In genomic region chr14:73142896-73143709, GRCm38 (mm10) we compare ENCODE assay signal across 8 mouse cellular contexts. TPM values are rescaled to one million over a fixed set of nuclear protein-coding genes. Genes with fewer than 3 reads are reported as not detected.
DNase-seq lines count a peak whose midpoint lies in the region; ATAC-seq and TF ChIP-seq lines count a peak whose summit lies in the region.

No protein-coding gene starts in this region.

- peak overlapping the region; percentile 98 for H3K9ac ChIP-seq in ES-Bruce4 (ENCODE audit: low read depth, poor library complexity, severe bottlenecking)
- peak overlapping the region; percentile 93 for H3K9ac ChIP-seq in forebrain, embryonic 15.5 days (replicated peaks)
- H3K9ac ChIP-seq in lung, embryonic 14.5 days: peak overlapping the region; percentile 97

- WGBS in forebrain, embryonic 15.5 days: under 1% methylated on average over 81 of the region's 88 CpGs
- under 1% methylated on average over 87 of the region's 88 CpGs for WGBS in lung, embryonic 14.5 days

- H3K4me1 ChIP-seq in ES-Bruce4 (ENCODE audit: control insufficient read depth, insufficient read depth, low read length): no peaks in the 10 kb centered on the region
- H3K4me1 ChIP-seq in forebrain, embryonic 15.5 days: peaks cover 25% of the 10 kb centered on the region
- peaks cover 8% of the 10 kb centered on the region; the same call in 1 of the 2 replicates for H3K4me1 ChIP-seq in lung, embryonic 14.5 days (ENCODE audit: insufficient read depth)

- no peaks in the 10 kb centered on the region for H3K27me3 ChIP-seq in ES-Bruce4 (ENCODE audit: control insufficient read depth, insufficient read depth, low read length, poor library complexity, severe bottlenecking)
- no peaks in the 10 kb centered on the region for H3K27me3 ChIP-seq in forebrain, embryonic 15.5 days
- H3K27me3 ChIP-seq in lung, embryonic 14.5 days (ENCODE audit: insufficient read depth, low read length): no peaks in the 10 kb centered on the region

- peak overlapping the region; percentile 48 for H3K4me3 ChIP-seq in ES-Bruce4 (ENCODE audit: low read depth, low read length)
- peak overlapping the region; percentile 70 for H3K4me3 ChIP-seq in forebrain, embryonic 15.5 days
- peak overlapping the region; percentile 68 for H3K4me3 ChIP-seq in layer of hippocampus, adult 2 months
- peak overlapping the region; percentile 73 for H3K4me3 ChIP-seq in lung, embryonic 14.5 days (ENCODE audit: low read depth, low read length)

- no peaks in the 10 kb centered on the region for H3K36me3 ChIP-seq in ES-Bruce4 (ENCODE audit: control insufficient read depth, insufficient read depth, low read length, poor library complexity, severe bottlenecking)
- peaks cover 5% of the 10 kb centered on the region; the same call in 1 of the 2 replicates for H3K36me3 ChIP-seq in forebrain, embryonic 15.5 days
- H3K36me3 ChIP-seq in lung, embryonic 14.5 days (ENCODE audit: insufficient read depth): peaks cover 5% of the 10 kb centered on the region; the same call in 1 of the 2 replicates

- peak overlapping the region; percentile 88 for H3K27ac ChIP-seq in ES-Bruce4 (ENCODE audit: insufficient read depth, low read length)
- H3K27ac ChIP-seq in forebrain, embryonic 15.5 days (replicated peaks): peak overlapping the region; percentile 97
- H3K27ac ChIP-seq in layer of hippocampus, adult 2 months: peak overlapping the region; percentile 100
- H3K27ac ChIP-seq in lung, embryonic 14.5 days (ENCODE audit: low read depth): peak overlapping the region; percentile 99

- peak; percentile 46 for DNase-seq in c-Kit-positive CD71-positive TER-119-positive erythroid progenitor cells, embryonic 14.5 days (ENCODE audit: low spot score)
- peak; percentile 82 for DNase-seq in heart, postnatal 25 days (ENCODE audit: low spot score)
- peak; percentile 69 to 72 for DNase-seq in layer of hippocampus, adult 2 months (ENCODE audit: low spot score in 2 of 2)
- DNase-seq in lung, embryonic 14.5 days: peak; percentile 88
- peak; percentile 90 for DNase-seq in testis, postnatal 14 days (ENCODE audit: low spot score)

- TF ChIP-seq POLR2A in ES-Bruce4 (IDR thresholded peaks at IDR 0.05; ENCODE audit: insufficient read depth, low read length): no peak

- peak overlapping the region; percentile 59 for H3K4me2 ChIP-seq in forebrain, embryonic 15.5 days (replicated peaks)
- peak overlapping the region; percentile 92 for H3K4me2 ChIP-seq in lung, embryonic 14.5 days

- H3K9me3 ChIP-seq in ES-Bruce4 (replicated peaks; ENCODE audit: control insufficient read depth, insufficient read depth, low read length, poor library complexity, severe bottlenecking): no peaks in the 10 kb centered on the region
- H3K9me3 ChIP-seq in forebrain, embryonic 15.5 days: no peaks in the 10 kb centered on the region
- no peaks in the 10 kb centered on the region for H3K9me3 ChIP-seq in lung, embryonic 14.5 days (ENCODE audit: low read depth, low read length)

- intact Hi-C loops in heart, postnatal 25 days (cut with DNase I): no loop called here

- TF ChIP-seq CTCF in ES-Bruce4 (IDR thresholded peaks at IDR 0.05; ENCODE audit: low read depth, low read length): no peak
- TF ChIP-seq CTCF in layer of hippocampus, adult 2 months (conservative IDR thresholded peaks at IDR 0.05): no peak
- TF ChIP-seq CTCF in lung, embryonic 14.5 days (IDR thresholded peaks at IDR 0.05; ENCODE audit: low read depth): no peak

- ATAC-seq in forebrain, embryonic 15.5 days (replicated peaks): peak; percentile 92
- ATAC-seq in lung, embryonic 14.5 days (ENCODE audit: insufficient read depth): peak; percentile 91
- peak; percentile 55 for ATAC-seq in neutrophil, adult 5-6 weeks (ENCODE audit: extremely low read depth, insufficient number of reproducible peaks, low FRiP score, poor library complexity, severe bottlenecking)

- TF ChIP-seq EP300 in ES-Bruce4 (IDR thresholded peaks at IDR 0.05; ENCODE audit: insufficient read depth, low read depth, low read length): 0 out of 2 replicates have a peak, but pooled peaks have one; percentile 3

RNA-seq across cellular contexts. Expression of gene Rcbtb2, which starts 20.3 kb away (rescaled TPM):
- polyA plus RNA-seq in ES-Bruce4 (2011; ENCODE audit: insufficient read depth, insufficient read length, low read depth, missing spikeins): 74.1 and 76.5 TPM in 2 replicates
- 87.5 and 90.8 TPM in 2 replicates for polyA plus RNA-seq in forebrain, embryonic 15.5 days (2015; fragmentation: Nextera tagmentation; extraction: Ambion mirVana)
- total RNA-seq in heart, postnatal 25 days (2021): 10 to 100 TPM; 20.4 to 22.9 TPM
- 10 to 100 TPM; 29.0 to 34.8 TPM for total RNA-seq in layer of hippocampus, adult 2 months (2021)
- polyA plus RNA-seq in lung, embryonic 14.5 days (2014; fragmentation: Nextera tagmentation; extraction: Ambion mirVana): 119 and 124 TPM in 2 replicates
- total RNA-seq in neutrophil, adult 5-6 weeks (2017): 18.3 and 20.0 TPM in 2 replicates

Comparison
In these comparisons a context has a peak if more than half of its experiments do, and no peak if none do; other contexts are left out.
1. Peak in every context shown above with its lines: DNase-seq, ATAC-seq, H3K4me3 ChIP-seq and H3K27ac ChIP-seq.